Mouse (Mus musculus): Measurements from ENCODE around the gene Cdc34.

GRCm38 (mm10) chr10:79721089-79721488 lies 39.1 kb downstream of the Cdc34 start:
- TF ChIP-seq GATA1 (IDR thresholded peaks at IDR 0.05; ENCODE audit: low read length) (no peak), TAL1 (IDR thresholded peaks at IDR 0.05; ENCODE audit: low read length) (no peak)
